Mouse (Mus musculus): ENCODE data around the gene Wdhd1. TPM values are rescaled to one million over a fixed set of nuclear protein-coding genes. Genes with fewer than 3 reads are reported as not detected.

Wdhd1 gene
- polyA plus RNA-seq, 1 experiment = 3.3 TPM

- DNase-seq (ENCODE audit: low read depth, low spot score) = no peak
- 57% methylated on average over 8 of the region's 8 CpGs for WGBS
Observed at GRCm38 (mm10) chr14:47225931-47226330, 50.7 kb downstream of the Wdhd1 start.

DNA sequence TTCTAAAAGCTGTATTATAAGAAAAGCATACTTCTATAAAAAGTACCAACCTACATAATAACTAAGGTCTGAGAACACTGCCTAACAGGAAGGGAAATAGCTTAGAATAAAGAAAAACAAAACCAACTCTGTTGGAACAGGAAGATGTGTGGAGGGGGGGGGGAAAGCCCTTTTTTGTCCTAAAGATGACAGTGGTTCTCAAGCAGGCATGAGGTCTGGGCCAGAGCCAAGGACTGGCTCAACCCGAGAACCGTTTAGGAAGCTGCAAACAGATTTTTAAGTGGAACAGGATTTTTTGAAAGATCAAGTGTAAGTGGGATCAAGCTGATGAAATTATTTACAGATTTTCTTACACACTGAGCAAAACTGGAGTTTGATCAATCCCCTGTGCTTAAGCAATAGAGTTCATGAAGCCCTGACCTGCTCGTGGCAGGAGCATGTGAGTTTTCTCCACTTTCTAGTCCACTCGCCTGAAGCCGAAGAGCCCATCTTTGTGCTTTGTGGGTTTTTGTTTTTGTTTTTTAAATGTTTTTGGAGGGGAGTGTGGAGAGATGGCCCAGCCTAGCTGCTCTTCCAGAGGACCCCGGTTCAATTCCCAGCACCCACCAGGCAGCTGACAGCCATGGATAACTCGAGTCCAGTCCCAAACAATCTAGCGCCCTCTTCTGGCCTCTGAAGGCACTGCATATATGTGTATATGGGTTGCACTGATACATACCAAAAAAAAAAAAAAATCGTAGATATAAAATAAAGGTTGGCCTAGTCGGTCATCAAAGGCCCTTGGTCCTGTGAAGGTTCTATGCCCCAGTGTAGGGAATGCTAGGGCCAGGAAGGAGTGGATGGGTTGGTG is 52.0 kb downstream of the Wdhd1 start:
- 76% methylated on average over 10 of the region's 10 CpGs for WGBS
- DNase-seq (ENCODE audit: low read depth, low spot score) = no peak

- WGBS = 73% methylated on average over 11 of the region's 11 CpGs
- DNase-seq (ENCODE audit: low read depth, low spot score) = no peak
Observed at GRCm38 (mm10) chr14:47222631-47223450, 53.8 kb downstream of the Wdhd1 start.

DNA sequence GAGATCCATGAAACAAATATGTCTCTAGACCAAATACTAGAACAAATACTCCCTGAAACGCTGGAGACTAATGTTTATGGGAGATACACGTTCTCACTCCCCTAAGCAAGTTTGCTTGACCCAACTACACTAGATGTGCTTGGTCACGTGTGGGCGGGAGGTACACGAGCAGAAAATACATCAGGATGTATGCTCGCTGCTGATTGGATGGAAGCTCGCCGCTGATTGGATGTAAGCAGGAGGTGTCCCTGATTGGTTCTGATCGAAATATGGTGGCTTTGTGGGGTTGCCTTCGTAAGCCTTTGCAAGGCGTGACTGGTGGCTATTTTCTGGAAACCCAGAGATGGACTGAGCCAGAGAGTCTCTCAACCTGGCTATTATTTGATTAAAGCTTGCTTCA is 55.1 kb downstream of the Wdhd1 start:
- no peak for DNase-seq (ENCODE audit: low read depth, low spot score)
- 81% methylated on average over 11 of the region's 11 CpGs for WGBS

- WGBS = 80% methylated on average over 8 of the region's 8 CpGs
- DNase-seq (ENCODE audit: low read depth, low spot score) = no peak
Observed at GRCm38 (mm10) chr14:47220231-47221025, 56.2 kb downstream of the Wdhd1 start.

- no peak for DNase-seq (ENCODE audit: low read depth, low spot score)
- 73% methylated on average over 9 of the region's 9 CpGs for WGBS
Observed at GRCm38 (mm10) chr14:47218766-47219606, 57.7 kb downstream of the Wdhd1 start.

DNA sequence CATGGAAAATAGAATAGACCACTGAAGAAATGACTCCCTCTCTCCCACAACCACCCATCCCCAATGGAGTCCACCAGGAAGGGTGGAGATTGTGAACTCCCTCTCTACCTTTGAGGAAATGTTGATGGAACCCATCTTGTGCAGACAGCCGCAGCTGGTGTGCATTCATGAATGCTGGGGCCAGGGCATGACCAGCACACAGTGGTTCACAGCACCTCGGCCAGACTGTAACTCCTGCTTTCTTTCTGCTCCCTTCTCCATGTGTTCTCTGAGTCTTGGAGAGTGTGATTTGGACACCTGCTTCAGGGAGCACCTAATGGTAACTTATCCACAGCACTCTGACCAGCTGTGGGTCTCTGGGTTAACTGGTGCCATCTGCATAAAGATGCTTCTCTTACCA is 60.1 kb downstream of the Wdhd1 start:
- no peak for DNase-seq (ENCODE audit: low read depth, low spot score)
- WGBS = 86% methylated on average over 2 of the region's 2 CpGs

DNA sequence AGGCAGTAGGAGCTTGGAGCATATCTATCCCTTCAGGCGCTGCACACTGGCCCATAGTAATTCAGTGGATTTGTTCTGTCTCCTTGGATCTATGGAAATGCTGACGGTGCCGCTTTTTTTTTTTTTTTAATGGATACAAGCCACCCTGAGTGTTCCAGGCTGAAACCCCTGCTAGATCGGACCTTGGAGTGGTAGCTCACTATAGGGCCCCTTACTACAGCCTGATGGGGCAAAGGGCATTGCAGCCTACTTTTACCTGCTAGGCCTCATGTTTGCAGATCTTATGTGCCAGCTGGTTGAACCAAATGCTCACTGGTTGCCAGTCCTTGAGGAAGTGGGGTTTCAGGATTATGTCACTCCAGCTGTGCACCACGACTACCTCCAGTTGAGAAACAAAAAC is 62.3 kb downstream of the Wdhd1 start:
- DNase-seq (ENCODE audit: low read depth, low spot score) = no peak
- 63% methylated on average over 5 of the region's 5 CpGs for WGBS

DNA sequence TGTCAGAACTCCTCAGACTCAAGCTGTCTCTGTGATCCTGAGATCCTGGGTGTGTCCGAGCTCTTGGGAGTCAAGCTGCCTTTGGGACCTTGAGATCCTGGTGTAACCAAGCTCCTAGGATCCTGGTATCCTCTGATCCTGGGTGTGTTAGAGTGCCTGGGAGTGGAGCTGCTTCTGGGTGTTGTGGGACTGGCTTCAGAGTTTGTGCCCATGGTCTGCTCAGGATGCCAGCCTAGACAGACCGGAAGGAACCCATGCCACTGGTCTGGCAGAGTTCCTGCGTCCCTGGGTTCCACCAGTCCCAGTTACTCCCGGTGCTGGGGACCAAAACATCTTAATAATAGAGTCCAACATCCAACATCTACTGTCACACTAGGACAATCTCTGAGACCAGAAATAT is 63.4 kb downstream of the Wdhd1 start:
- WGBS = 76% methylated on average over 4 of the region's 4 CpGs
- no peak for DNase-seq (ENCODE audit: low read depth, low spot score)

GRCm38 (mm10) chr14:47209669-47210164 is 66.9 kb downstream of the Wdhd1 start:
- DNase-seq (ENCODE audit: low read depth, low spot score) = no peak
- WGBS = 81% methylated on average over 4 of the region's 4 CpGs

DNA sequence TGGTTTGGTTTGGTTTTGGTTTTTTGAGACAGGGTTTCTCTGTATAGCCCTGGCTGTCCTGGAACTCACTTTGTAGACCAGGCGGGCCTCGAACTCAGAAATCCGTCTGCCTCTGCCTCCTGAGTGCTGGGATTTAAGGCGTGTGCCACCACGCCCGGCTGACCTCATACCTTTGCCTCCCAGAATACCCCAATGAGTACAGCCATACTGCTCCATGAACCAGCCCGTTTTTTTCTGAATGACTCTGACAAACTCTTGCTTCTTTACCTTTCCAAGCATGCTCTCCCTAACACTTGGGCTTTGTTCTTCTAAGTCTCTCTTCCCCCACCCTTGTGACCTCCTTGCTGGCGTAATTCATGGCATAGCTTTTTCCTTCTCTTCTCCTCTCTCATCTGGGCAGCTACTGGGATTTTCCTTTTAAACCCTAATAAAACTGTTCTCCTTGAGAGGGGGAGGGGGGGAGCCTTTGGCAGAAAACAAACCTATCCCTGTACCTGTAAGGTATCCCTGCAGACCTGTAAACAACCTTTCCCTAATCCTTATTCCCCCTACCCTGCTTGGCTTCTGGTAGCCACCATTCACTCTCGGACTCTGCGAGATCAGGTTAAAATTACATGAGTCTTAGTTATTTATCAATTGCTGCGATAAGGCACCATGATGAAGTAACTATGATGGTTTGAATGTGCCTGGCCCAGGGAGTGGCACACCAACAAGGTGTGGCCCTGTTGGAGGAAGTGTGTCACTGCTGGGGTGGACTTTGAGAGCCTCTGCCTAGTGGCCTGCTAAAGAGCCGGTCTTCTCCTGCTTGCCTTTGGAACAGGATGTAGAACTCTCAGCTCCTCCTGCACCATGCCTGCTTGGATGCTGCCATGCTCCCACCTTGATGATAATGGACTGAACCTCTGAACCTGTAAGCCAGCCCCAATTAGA is 67.8 kb downstream of the Wdhd1 start:
- WGBS = 70% methylated on average over 12 of the region's 12 CpGs
- no peak for DNase-seq (ENCODE audit: low read depth, low spot score)

- WGBS = 92% methylated on average over 3 of the region's 3 CpGs
Observed at GRCm38 (mm10) chr14:47206601-47207000, 70.1 kb downstream of the Wdhd1 start.

GRCm38 (mm10) chr14:47205270-47205972 is 71.2 kb downstream of the Wdhd1 start:
- 93% methylated on average over 5 of the region's 5 CpGs for WGBS
- DNase-seq (ENCODE audit: low read depth, low spot score) = no peak

More at GRCm38 (mm10) chr14:47206601-47207000, 70.1 kb downstream of the Wdhd1 start:
- no peak for DNase-seq (ENCODE audit: low read depth, low spot score)

- no peak for DNase-seq (ENCODE audit: low read depth, low spot score)
- WGBS = 89% methylated on average over 3 of the region's 3 CpGs
Observed at GRCm38 (mm10) chr14:47197340-47197739, 79.3 kb downstream of the Wdhd1 start.

GRCm38 (mm10) chr14:47196711-47197110 is 79.9 kb downstream of the Wdhd1 start:
- DNase-seq (ENCODE audit: low read depth, low spot score) = no peak
- 71% methylated on average over 8 of the region's 8 CpGs for WGBS

GRCm38 (mm10) chr14:47194096-47194495 is 82.6 kb downstream of the Wdhd1 start:
- WGBS = 39% methylated on average over 4 of the region's 4 CpGs
- DNase-seq (ENCODE audit: low read depth, low spot score) = no peak

DNA sequence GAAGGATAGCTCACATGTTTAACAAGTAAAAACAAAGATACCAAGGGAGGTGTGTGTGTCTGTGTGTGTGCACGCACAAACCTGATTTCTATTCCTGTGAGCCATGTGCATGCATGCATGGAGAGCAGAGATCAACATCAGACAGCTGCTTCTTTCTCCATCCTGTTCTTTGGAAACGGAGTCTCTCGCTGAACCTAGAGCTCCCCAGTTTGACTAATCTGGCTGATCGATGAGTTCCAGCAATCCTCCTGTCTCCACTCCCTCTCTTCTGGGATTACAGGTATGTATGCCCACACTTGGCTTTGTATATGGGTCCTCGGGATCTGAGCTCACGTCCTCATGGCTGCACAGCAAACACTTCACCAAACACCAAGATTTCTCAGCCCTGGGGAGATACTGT is 83.2 kb downstream of the Wdhd1 start:
- no peak for DNase-seq (ENCODE audit: low read depth, low spot score)
- WGBS = 88% methylated on average over 6 of the region's 6 CpGs

Measured in large intestine, adult 2 months (tissue).